Mouse (Mus musculus): ENCODE measurements around the gene Zfp456.

- TF ChIP-seq CTCF (IDR thresholded peaks at IDR 0.05; ENCODE audit: borderline replicate concordance, insufficient read depth, low read length) (no peak), POLR2A (IDR thresholded peaks at IDR 0.05; ENCODE audit: low read depth, low read length) (no peak)
Observed at GRCm38 (mm10) chr13:67332877-67333276, 42.7 kb downstream of the Zfp456 start.

All from embryonic fibroblast, embryonic 13.5 days (primary cell).